Mouse (Mus musculus) lung, postnatal 14 days (tissue): Measurements from ENCODE around the gene Aknad1.

Experiments used
- DNase-seq: peaks from one replicate; pipeline ENCODE4 v3.0.0; 2021

The Aknad1 gene

GRCm38 (mm10) chr3:108754541-108754940 lies 15.1 kb downstream of the Aknad1 start:
- DNase-seq = no peak

- no peak for DNase-seq
These were observed 16.1 kb downstream of the Aknad1 start for GRCm38 (mm10) chr3:108755542-108755941.

GRCm38 (mm10) chr3:108756131-108756530 lies 16.7 kb downstream of the Aknad1 start:
- DNase-seq = no peak

- no peak for DNase-seq
These were observed 18.1 kb downstream of the Aknad1 start for GRCm38 (mm10) chr3:108757570-108757969.

GRCm38 (mm10) chr3:108759566-108760420 lies 20.3 kb downstream of the Aknad1 start:
- no peak for DNase-seq

GRCm38 (mm10) chr3:108762597-108763111 lies 23.2 kb downstream of the Aknad1 start:
- peak; percentile 20 for DNase-seq

- DNase-seq = no peak
These were observed 24.2 kb downstream of the Aknad1 start for GRCm38 (mm10) chr3:108763691-108764090.

- no peak for DNase-seq
These were observed 25.5 kb downstream of the Aknad1 start for GRCm38 (mm10) chr3:108764976-108765375.

GRCm38 (mm10) chr3:108765476-108765875 lies 26.0 kb downstream of the Aknad1 start:
- no peak for DNase-seq

GRCm38 (mm10) chr3:108766943-108767342 lies 27.5 kb downstream of the Aknad1 start:
- no peak for DNase-seq

GRCm38 (mm10) chr3:108767416-108767815 lies 28.0 kb downstream of the Aknad1 start:
- no peak for DNase-seq

GRCm38 (mm10) chr3:108769547-108769946 lies 30.1 kb downstream of the Aknad1 start:
- no peak for DNase-seq

- peak; percentile 73 for DNase-seq
These were observed 31.4 kb downstream of the Aknad1 start for GRCm38 (mm10) chr3:108770725-108771368.

- DNase-seq = no peak
These were observed 32.8 kb downstream of the Aknad1 start for GRCm38 (mm10) chr3:108772211-108772610.

- DNase-seq = no peak
These were observed 33.4 kb downstream of the Aknad1 start for GRCm38 (mm10) chr3:108772811-108773210.

- DNase-seq = no peak
These were observed 39.5 kb downstream of the Aknad1 start for GRCm38 (mm10) chr3:108778761-108779540.

- peak; percentile 31 for DNase-seq
These were observed 41.9 kb downstream of the Aknad1 start for GRCm38 (mm10) chr3:108781238-108781883.

GRCm38 (mm10) chr3:108781884-108782270 lies 42.4 kb downstream of the Aknad1 start:
- no peak for DNase-seq

- no peak for DNase-seq
These were observed 43.0 kb downstream of the Aknad1 start for GRCm38 (mm10) chr3:108782364-108782895.

GRCm38 (mm10) chr3:108786520-108786919 lies 47.1 kb downstream of the Aknad1 start:
- DNase-seq = no peak

GRCm38 (mm10) chr3:108787754-108788454 lies 48.4 kb downstream of the Aknad1 start:
- DNase-seq = no peak

GRCm38 (mm10) chr3:108788455-108788794 lies 49.0 kb downstream of the Aknad1 start:
- no peak for DNase-seq
